ENCODE assay signal across 18 mouse cellular contexts in the genomic region with DNA sequence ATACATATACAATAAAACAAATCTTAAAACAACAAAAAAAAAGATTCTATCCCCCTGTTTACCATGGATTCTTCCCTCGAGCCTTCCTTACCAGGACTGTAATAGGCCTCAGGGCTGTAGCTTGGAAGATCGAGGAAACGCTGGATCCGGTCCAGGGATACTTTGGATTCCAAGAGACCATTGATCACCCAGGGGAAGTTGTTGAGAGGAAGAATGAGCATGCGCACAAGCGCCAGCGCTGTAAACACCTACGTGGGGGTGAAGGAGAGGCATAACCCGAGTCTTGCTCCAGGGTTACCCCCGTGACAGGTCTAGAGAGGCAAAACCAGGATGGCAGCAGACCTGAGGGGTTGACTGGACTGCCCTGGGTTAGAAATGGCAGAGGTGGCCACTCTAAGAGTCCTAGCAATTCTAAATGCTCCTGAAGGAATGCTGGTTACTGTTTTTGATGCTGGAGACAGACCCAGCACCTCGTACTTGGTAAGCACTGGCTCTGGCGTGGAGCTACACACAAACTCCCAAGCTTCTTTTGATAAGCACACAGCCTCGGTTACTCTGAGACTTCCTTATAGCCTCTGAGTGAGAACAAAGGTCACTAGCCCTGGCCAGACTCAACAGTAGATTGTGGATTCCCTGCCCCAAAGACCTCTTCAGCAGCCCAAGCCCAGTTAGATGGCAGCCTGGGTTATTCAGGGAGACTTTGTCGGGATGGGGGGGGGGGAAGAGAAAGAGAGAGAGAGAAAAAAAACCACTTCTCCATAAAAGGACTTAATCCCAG. TPM values are rescaled to one million over a fixed set of nuclear protein-coding genes. Genes with fewer than 3 reads are reported as not detected.
DNase-seq lines count a peak whose midpoint lies in the region; ATAC-seq and TF ChIP-seq lines count a peak whose summit lies in the region.
"Had no signal": no experiment of that assay in that cellular context is flagged by ENCODE, and none has a peak within 500 bp of the region (broad histone marks: within the 10 kb centered on the region; RNA-seq: fewer than 3 reads in every experiment).

No protein-coding gene starts in this region.

- WGBS in kidney, adult 2 months = 84% methylated on average over 14 of the region's 14 CpGs
- 85% methylated on average over 14 of the region's 14 CpGs for WGBS in intestine, embryonic 14.5 days
- WGBS in intestine, embryonic 15.5 days = 80% methylated on average over 14 of the region's 14 CpGs
- whole genome bisulfite sequencing in stomach, postnatal 0 days = 78% methylated on average over 14 of the region's 14 CpGs
- WGBS in hindbrain, embryonic 14.5 days = 93% methylated on average over 14 of the region's 14 CpGs

- H3K9me3 ChIP-seq in intestine, embryonic 14.5 days (ENCODE audit: control insufficient read depth, low read length) = no peaks in the 10 kb centered on the region
- H3K9me3 ChIP-seq in intestine, embryonic 15.5 days = no peaks in the 10 kb centered on the region
- no peaks in the 10 kb centered on the region for H3K9me3 ChIP-seq in stomach, postnatal 0 days (ENCODE audit: control insufficient read depth, low read length)
- no peaks in the 10 kb centered on the region for H3K9me3 ChIP-seq in hindbrain, embryonic 14.5 days (ENCODE audit: control insufficient read depth, low read length)
- H3K9me3 ChIP-seq: embryonic facial prominence, embryonic 12.5 days; hindbrain, embryonic 10.5 days; hindbrain, embryonic 15.5 days had no signal

- H3K4me3 ChIP-seq in kidney, adult 2 months (ENCODE audit: insufficient read depth, low read depth, low read length) = no peak overlapping the region
- H3K4me3 ChIP-seq in intestine, embryonic 14.5 days (ENCODE audit: low read depth, low read length) = no peak overlapping the region
- no peak overlapping the region for H3K4me3 ChIP-seq in intestine, embryonic 15.5 days (replicated peaks)
- no peak overlapping the region for H3K4me3 ChIP-seq in stomach, postnatal 0 days (ENCODE audit: low read depth, low read length)
- no peak overlapping the region for H3K4me3 ChIP-seq in hindbrain, embryonic 14.5 days (replicated peaks; ENCODE audit: low read length)
- H3K4me3 ChIP-seq: embryonic facial prominence, embryonic 12.5 days; hindbrain, embryonic 10.5 days; hindbrain, embryonic 15.5 days had no signal

- H3K36me3 ChIP-seq in kidney, adult 2 months (ENCODE audit: control insufficient read depth, insufficient read depth, low read length) = no peaks in the 10 kb centered on the region
- H3K36me3 ChIP-seq in intestine, embryonic 14.5 days (ENCODE audit: control insufficient read depth, insufficient read depth, low read length) = peaks cover 6% of the 10 kb centered on the region; the same call in 1 of the 2 replicates
- H3K36me3 ChIP-seq in intestine, embryonic 15.5 days = 0 out of 2 replicates have a peak, but pooled peaks cover 2% of the 10 kb centered on the region
- H3K36me3 ChIP-seq in stomach, postnatal 0 days (ENCODE audit: control insufficient read depth, insufficient read depth, low read length) = peaks cover 3% of the 10 kb centered on the region; the same call in 1 of the 2 replicates
- H3K36me3 ChIP-seq in hindbrain, embryonic 14.5 days (replicated peaks; ENCODE audit: control insufficient read depth, insufficient read depth) = peaks cover 27% of the 10 kb centered on the region; the same call in 1 of the 2 replicates

- 0 out of 2 replicates have a peak, but pooled peaks cover 7% of the 10 kb centered on the region for H3K4me1 ChIP-seq in kidney, adult 2 months (ENCODE audit: control insufficient read depth, insufficient read depth, low read length)
- no peaks in the 10 kb centered on the region; the same call in 1 of the 2 replicates for H3K4me1 ChIP-seq in intestine, embryonic 14.5 days (replicated peaks; ENCODE audit: control insufficient read depth, insufficient read depth, low read length)
- peaks cover 5% of the 10 kb centered on the region; the same call in 1 of the 2 replicates for H3K4me1 ChIP-seq in intestine, embryonic 15.5 days (replicated peaks)
- no peaks in the 10 kb centered on the region for H3K4me1 ChIP-seq in stomach, postnatal 0 days (replicated peaks; ENCODE audit: control insufficient read depth, insufficient read depth)
- H3K4me1 ChIP-seq in hindbrain, embryonic 14.5 days (replicated peaks; ENCODE audit: control insufficient read depth, insufficient read depth, low read length) = peaks cover 4% of the 10 kb centered on the region; the same call in 1 of the 2 replicates
- H3K4me1 ChIP-seq: embryonic facial prominence, embryonic 12.5 days had no signal

- H3K4me2 ChIP-seq in intestine, embryonic 14.5 days (ENCODE audit: low read length) = no peak overlapping the region
- H3K4me2 ChIP-seq in intestine, embryonic 15.5 days (replicated peaks) = no peak overlapping the region
- no peak overlapping the region for H3K4me2 ChIP-seq in stomach, postnatal 0 days (replicated peaks; ENCODE audit: low read depth)
- no peak overlapping the region for H3K4me2 ChIP-seq in hindbrain, embryonic 14.5 days (replicated peaks)
- H3K4me2 ChIP-seq: embryonic facial prominence, embryonic 12.5 days; heart, embryonic 11.5 days; hindbrain, embryonic 15.5 days had no signal

- no peak overlapping the region for H3K27ac ChIP-seq in kidney, adult 2 months (ENCODE audit: insufficient read depth, low read depth, low read length)
- H3K27ac ChIP-seq in intestine, embryonic 14.5 days (ENCODE audit: low read depth) = no peak overlapping the region
- H3K27ac ChIP-seq in intestine, embryonic 15.5 days = peak overlapping the region; percentile 75
- H3K27ac ChIP-seq in stomach, postnatal 0 days (replicated peaks) = no peak overlapping the region
- no peak overlapping the region for H3K27ac ChIP-seq in hindbrain, embryonic 14.5 days
- H3K27ac ChIP-seq: embryonic facial prominence, embryonic 12.5 days; hindbrain, embryonic 10.5 days; hindbrain, embryonic 15.5 days had no signal

- no peak overlapping the region for H3K9ac ChIP-seq in intestine, embryonic 14.5 days (ENCODE audit: low read length)
- H3K9ac ChIP-seq in intestine, embryonic 15.5 days = no peak overlapping the region
- no peak overlapping the region for H3K9ac ChIP-seq in stomach, postnatal 0 days (ENCODE audit: low read length)
- no peak overlapping the region for H3K9ac ChIP-seq in hindbrain, embryonic 14.5 days
- H3K9ac ChIP-seq: embryonic facial prominence, embryonic 12.5 days; hindbrain, embryonic 15.5 days had no signal

- TF ChIP-seq POLR2A in kidney, adult 2 months (IDR thresholded peaks at IDR 0.05; ENCODE audit: low read depth, low read length) = no peak

- peak; percentile 46 for DNase-seq in kidney, adult 2 months
- no peak for DNase-seq in kidney, postnatal 4 days
- DNase-seq in intestine, embryonic 14.5 days (ENCODE audit: low spot score) = no peak
- DNase-seq in stomach, postnatal 0 days (ENCODE audit: low spot score) = no peak
- no peak for DNase-seq in hindbrain, embryonic 14.5 days (ENCODE audit: low spot score)
- DNase-seq: adrenal gland, adult 2 months; adrenal gland, postnatal 36 days; cerebellum, adult 2 months; cerebellum, postnatal 25 days; gastrocnemius, postnatal 25 days; heart, adult 18-20 months had no signal

- H3K27me3 ChIP-seq in kidney, adult 2 months (replicated peaks; ENCODE audit: control insufficient read depth, insufficient read depth, low read length) = no peaks in the 10 kb centered on the region
- H3K27me3 ChIP-seq in intestine, embryonic 14.5 days (replicated peaks; ENCODE audit: control insufficient read depth, insufficient read depth, low read length) = no peaks in the 10 kb centered on the region
- no peaks in the 10 kb centered on the region for H3K27me3 ChIP-seq in intestine, embryonic 15.5 days (replicated peaks)
- no peaks in the 10 kb centered on the region for H3K27me3 ChIP-seq in stomach, postnatal 0 days (ENCODE audit: control insufficient read depth, insufficient read depth, low read length)
- H3K27me3 ChIP-seq in hindbrain, embryonic 14.5 days (ENCODE audit: control insufficient read depth, insufficient read depth, low read length) = no peaks in the 10 kb centered on the region
- H3K27me3 ChIP-seq: embryonic facial prominence, embryonic 12.5 days; hindbrain, embryonic 15.5 days had no signal

- TF ChIP-seq CTCF in kidney, adult 2 months (conservative IDR thresholded peaks at IDR 0.05; ENCODE audit: insufficient read depth, insufficient read length, low read depth, low read length) = no peak
- no peak for TF ChIP-seq CTCF in stomach, postnatal 0 days (IDR thresholded peaks at IDR 0.05; ENCODE audit: low read depth)

- no peak for TF ChIP-seq EP300 in stomach, postnatal 0 days (optimal IDR thresholded peaks at IDR 0.05)

- 0 out of 2 replicates have a peak, but pooled peaks have one; percentile 60 for ATAC-seq in intestine, embryonic 14.5 days (replicated peaks; ENCODE audit: low FRiP score, low TSS enrichment, low read depth)
- peak; percentile 78 for ATAC-seq in intestine, embryonic 15.5 days
- peak; percentile 28; the same call in 1 of the 2 replicates for ATAC-seq in stomach, postnatal 0 days (ENCODE audit: low FRiP score, low TSS enrichment)
- no peak for ATAC-seq in hindbrain, embryonic 14.5 days (ENCODE audit: low FRiP score)
- ATAC-seq in frontal cortex, adult (ENCODE audit: low TSS enrichment) = no peak
- ATAC-seq: forebrain, embryonic 16.5 days had no signal

RNA-seq across cellular contexts. Expression of gene Abcc10, which starts 5.9 kb away (rescaled TPM):
- polyA plus RNA-seq in kidney, adult 2 months (2012; rRNA removed) = 16.8 and 27.8 TPM in 2 replicates
- polyA plus RNA-seq in intestine, embryonic 14.5 days (2014; fragmentation: Nextera tagmentation; extraction: Ambion mirVana) = 5.4 and 5.6 TPM in 2 replicates
- 6.3 and 7.4 TPM in 2 replicates for polyA plus RNA-seq in intestine, embryonic 15.5 days (2015; fragmentation: Nextera tagmentation; extraction: Ambion mirVana)
- 3.5 and 4.3 TPM in 2 replicates for polyA plus RNA-seq in stomach, postnatal 0 days (2015; fragmentation: Nextera tagmentation; extraction: Ambion mirVana)
- polyA plus RNA-seq in hindbrain, embryonic 14.5 days (2014; fragmentation: Nextera tagmentation; extraction: Ambion mirVana) = 8.2 and 9.3 TPM in 2 replicates

RNA-seq across cellular contexts. Expression of gene Dlk2, which starts 25.0 kb away (rescaled TPM):
- polyA plus RNA-seq in kidney, adult 2 months (2012; rRNA removed) = 0.61 and 1.1 TPM in 2 replicates
- 0.19 and 0.58 TPM in 2 replicates for polyA plus RNA-seq in intestine, embryonic 14.5 days (2014; fragmentation: Nextera tagmentation; extraction: Ambion mirVana)
- polyA plus RNA-seq in intestine, embryonic 15.5 days (2015; fragmentation: Nextera tagmentation; extraction: Ambion mirVana) = 0.64 and 0.77 TPM in 2 replicates
- polyA plus RNA-seq in stomach, postnatal 0 days (2015; fragmentation: Nextera tagmentation; extraction: Ambion mirVana) = 8.9 and 10.8 TPM in 2 replicates
- polyA plus RNA-seq in hindbrain, embryonic 14.5 days (2014; fragmentation: Nextera tagmentation; extraction: Ambion mirVana) = 18.9 and 20.9 TPM in 2 replicates

RNA-seq across cellular contexts. Expression of gene Tjap1, which starts 39.4 kb away (rescaled TPM):
- polyA plus RNA-seq in kidney, adult 2 months (2012; rRNA removed) = 23.1 and 29.7 TPM in 2 replicates
- polyA plus RNA-seq in intestine, embryonic 14.5 days (2014; fragmentation: Nextera tagmentation; extraction: Ambion mirVana) = 32.4 and 35.7 TPM in 2 replicates
- polyA plus RNA-seq in intestine, embryonic 15.5 days (2015; fragmentation: Nextera tagmentation; extraction: Ambion mirVana) = 28.6 and 29.6 TPM in 2 replicates
- polyA plus RNA-seq in stomach, postnatal 0 days (2015; fragmentation: Nextera tagmentation; extraction: Ambion mirVana) = 13.5 and 17.7 TPM in 2 replicates
- polyA plus RNA-seq in hindbrain, embryonic 14.5 days (2014; fragmentation: Nextera tagmentation; extraction: Ambion mirVana) = 22.3 and 25.8 TPM in 2 replicates

Comparison
In these comparisons a context has a peak if more than half of its experiments do, and no peak if none do; other contexts are left out.
1. ATAC-seq: peak in intestine, embryonic 14.5 days (single experiment), intestine, embryonic 15.5 days (single experiment) and stomach, postnatal 0 days (single experiment); none in hindbrain, embryonic 14.5 days (single experiment) and frontal cortex, adult (single experiment).